Mouse (Mus musculus): ENCODE measurements at regions not wholly inside any gene's neighbourhood (a gene's known extent, or its start where the extent isn't known, plus 50 kb on each side); places are given as distances from the start of the nearest gene placed in this dataset.
A peak's percentile ranks its signal among the peaks of the same experiment; 100 is the strongest.

DNA sequence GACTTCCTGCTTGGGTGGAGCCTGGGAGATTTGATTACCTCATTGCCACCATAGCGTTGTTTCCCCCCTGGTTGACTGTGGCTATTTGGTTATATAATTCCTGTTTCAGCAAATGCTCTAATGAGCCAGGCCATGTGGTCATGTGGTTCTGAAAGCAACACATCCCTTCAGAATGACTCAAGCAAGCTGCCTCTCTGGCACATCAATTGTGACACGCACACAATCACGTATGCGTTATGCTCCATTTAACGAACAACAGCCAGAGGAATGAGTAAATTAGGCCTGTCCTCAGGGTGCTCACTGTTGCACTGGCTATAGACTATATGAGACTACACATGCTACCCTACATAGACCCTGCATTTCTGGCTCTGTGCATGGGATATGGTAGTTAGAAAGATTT lies 130.2 kb upstream of the Frmd6 start:
- DNase-seq, result no peak
- WGBS, result 75% methylated on average over 5 of the region's 5 CpGs
- no peaks in the 10 kb centered on the region for H3K4me1 ChIP-seq (ENCODE audit: control insufficient read depth, insufficient read depth, low read length)
- no peak for TF ChIP-seq POLR2A (IDR thresholded peaks at IDR 0.05; ENCODE audit: borderline replicate concordance, extremely low read depth, low read depth, low read length)
- H3K4me3 ChIP-seq (replicated peaks; ENCODE audit: extremely low read depth, low read depth, low read length), result no peak overlapping the region

- no peaks in the 10 kb centered on the region for H3K4me1 ChIP-seq (ENCODE audit: control insufficient read depth, insufficient read depth, low read length)
- no peak for TF ChIP-seq CTCF (IDR thresholded peaks at IDR 0.05; ENCODE audit: insufficient read depth, low read length)
- TF ChIP-seq POLR2A (IDR thresholded peaks at IDR 0.05; ENCODE audit: borderline replicate concordance, extremely low read depth, low read depth, low read length), result no peak
- H3K4me3 ChIP-seq (replicated peaks; ENCODE audit: extremely low read depth, low read depth, low read length), result no peak overlapping the region
- WGBS, result 72% methylated on average over 6 of the region's 6 CpGs
- DNase-seq, result no peak
Measured at GRCm38 (mm10) chr12:70696256-70696655, 129.1 kb upstream of the Frmd6 start.

- TF ChIP-seq POLR2A (IDR thresholded peaks at IDR 0.05; ENCODE audit: borderline replicate concordance, extremely low read depth, low read depth, low read length) (no peak), CTCF (IDR thresholded peaks at IDR 0.05; ENCODE audit: insufficient read depth, low read length) (no peak)
- Histone ChIP-seq H3K4me3 (replicated peaks; ENCODE audit: extremely low read depth, low read depth, low read length) (no peak overlapping the region), H3K4me1 (ENCODE audit: control insufficient read depth, insufficient read depth, low read length) (no peaks in the 10 kb centered on the region)
- 73% methylated on average over 6 of the region's 6 CpGs for WGBS
- DNase-seq, result no peak
Measured at GRCm38 (mm10) chr12:70698466-70698865, 126.8 kb upstream of the Frmd6 start.

- WGBS, result 95% methylated on average over 5 of the region's 5 CpGs
- Histone ChIP-seq H3K4me3 (replicated peaks; ENCODE audit: extremely low read depth, low read depth, low read length) (no peak overlapping the region), H3K4me1 (ENCODE audit: control insufficient read depth, insufficient read depth, low read length) (no peaks in the 10 kb centered on the region; the same call in 1 of the 2 replicates)
- TF ChIP-seq CTCF (IDR thresholded peaks at IDR 0.05; ENCODE audit: insufficient read depth, low read length) (no peak), POLR2A (IDR thresholded peaks at IDR 0.05; ENCODE audit: borderline replicate concordance, extremely low read depth, low read depth, low read length) (no peak)
- no peak for DNase-seq
Measured at GRCm38 (mm10) chr12:70702473-70702872, 122.8 kb upstream of the Frmd6 start.

DNA sequence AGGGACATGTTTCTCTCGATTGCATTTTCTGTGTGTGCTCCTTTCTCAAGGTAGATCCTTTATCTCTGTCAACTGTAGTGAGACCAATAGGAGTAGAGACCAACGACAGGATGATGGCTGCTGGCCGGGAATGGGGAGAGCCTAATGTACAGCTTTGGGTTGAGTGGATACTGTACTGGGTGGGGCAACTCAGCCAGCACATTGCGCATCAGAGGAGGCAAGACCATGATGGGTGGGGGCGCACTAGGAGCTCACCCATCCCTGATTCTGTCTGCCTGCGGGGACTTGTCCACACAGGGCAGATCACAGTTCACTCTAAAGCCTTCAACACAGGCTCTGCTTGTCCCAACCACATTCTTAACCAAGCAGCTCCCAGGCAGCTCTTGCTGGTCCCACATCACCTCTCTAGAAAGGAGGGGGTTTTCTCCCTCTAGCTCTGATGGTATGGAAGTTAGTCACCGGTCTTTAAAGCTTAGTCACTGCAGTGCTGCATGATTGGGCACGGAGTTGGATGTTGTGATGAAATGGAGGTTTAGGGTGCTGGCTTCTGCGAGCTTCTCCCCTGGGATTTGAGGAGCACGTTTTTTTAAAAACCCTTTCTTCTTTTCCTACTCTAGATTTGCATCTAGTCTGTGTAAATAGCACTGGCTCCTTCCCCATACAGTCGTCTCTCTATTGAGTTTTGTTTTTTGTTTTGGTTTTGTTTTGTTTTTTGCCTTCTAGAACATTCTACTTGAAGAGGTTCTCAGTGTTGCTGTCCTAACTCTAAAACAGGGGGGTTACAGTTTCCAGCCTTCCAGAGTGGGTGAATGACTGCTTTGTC lies 118.3 kb upstream of the Frmd6 start:
- Histone ChIP-seq H3K4me3 (replicated peaks; ENCODE audit: extremely low read depth, low read depth, low read length) (no peak overlapping the region), H3K4me1 (ENCODE audit: control insufficient read depth, insufficient read depth, low read length) (peaks cover 6% of the 10 kb centered on the region; the same call in 1 of the 2 replicates)
- DNase-seq, result no peak
- 73% methylated on average over 11 of the region's 11 CpGs for WGBS
- no peak for TF ChIP-seq POLR2A (IDR thresholded peaks at IDR 0.05; ENCODE audit: borderline replicate concordance, extremely low read depth, low read depth, low read length)
- TF ChIP-seq CTCF (IDR thresholded peaks at IDR 0.05; ENCODE audit: insufficient read depth, low read length), result no peak

- TF ChIP-seq POLR2A (IDR thresholded peaks at IDR 0.05; ENCODE audit: borderline replicate concordance, extremely low read depth, low read depth, low read length) (no peak), CTCF (IDR thresholded peaks at IDR 0.05; ENCODE audit: insufficient read depth, low read length) (no peak)
- peaks cover 9% of the 10 kb centered on the region for H3K4me1 ChIP-seq (ENCODE audit: control insufficient read depth, insufficient read depth, low read length)
- 25% methylated on average over 6 of the region's 6 CpGs for WGBS
- no peak overlapping the region for H3K4me3 ChIP-seq (replicated peaks; ENCODE audit: extremely low read depth, low read depth, low read length)
- peak; percentile 35 for DNase-seq
Measured at GRCm38 (mm10) chr12:70707629-70708289, 117.6 kb upstream of the Frmd6 start.

GRCm38 (mm10) chr12:70708290-70708668 lies 117.0 kb upstream of the Frmd6 start:
- TF ChIP-seq POLR2A (IDR thresholded peaks at IDR 0.05; ENCODE audit: borderline replicate concordance, extremely low read depth, low read depth, low read length) (no peak), CTCF (IDR thresholded peaks at IDR 0.05; ENCODE audit: insufficient read depth, low read length) (no peak)
- 94% methylated on average over 5 of the region's 5 CpGs for WGBS

DNA sequence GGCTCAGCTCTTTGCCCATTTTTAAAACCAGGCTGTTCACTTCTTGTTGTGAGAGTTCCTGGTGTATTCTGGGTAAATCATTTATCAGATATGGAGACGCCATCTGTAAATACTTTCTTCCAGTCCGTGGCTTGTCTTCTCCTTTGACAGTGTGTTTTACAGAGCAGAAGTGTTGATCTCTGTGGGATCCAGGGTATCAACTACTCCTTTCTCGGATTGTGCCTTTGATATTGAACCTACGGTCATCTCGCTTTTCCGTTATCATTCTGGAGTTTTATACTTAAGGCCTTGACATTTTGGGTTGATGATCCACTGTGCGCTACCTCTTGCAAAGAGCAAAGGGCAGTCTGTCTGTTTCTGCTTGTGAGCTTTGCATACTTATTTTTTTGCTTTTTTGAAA lies 115.0 kb upstream of the Frmd6 start:
- TF ChIP-seq POLR2A (IDR thresholded peaks at IDR 0.05; ENCODE audit: borderline replicate concordance, extremely low read depth, low read depth, low read length) (no peak), CTCF (IDR thresholded peaks at IDR 0.05; ENCODE audit: insufficient read depth, low read length) (no peak)
- Histone ChIP-seq H3K4me3 (replicated peaks; ENCODE audit: extremely low read depth, low read depth, low read length) (no peak overlapping the region), H3K4me1 (ENCODE audit: control insufficient read depth, insufficient read depth, low read length) (peaks cover 15% of the 10 kb centered on the region)
- 92% methylated on average over 7 of the region's 7 CpGs for WGBS
- DNase-seq, result no peak

More at GRCm38 (mm10) chr12:70708290-70708668, 117.0 kb upstream of the Frmd6 start:
- Histone ChIP-seq H3K4me1 (ENCODE audit: control insufficient read depth, insufficient read depth, low read length) (peaks cover 15% of the 10 kb centered on the region), H3K4me3 (replicated peaks; ENCODE audit: extremely low read depth, low read depth, low read length) (no peak overlapping the region)
- no peak for DNase-seq

DNA sequence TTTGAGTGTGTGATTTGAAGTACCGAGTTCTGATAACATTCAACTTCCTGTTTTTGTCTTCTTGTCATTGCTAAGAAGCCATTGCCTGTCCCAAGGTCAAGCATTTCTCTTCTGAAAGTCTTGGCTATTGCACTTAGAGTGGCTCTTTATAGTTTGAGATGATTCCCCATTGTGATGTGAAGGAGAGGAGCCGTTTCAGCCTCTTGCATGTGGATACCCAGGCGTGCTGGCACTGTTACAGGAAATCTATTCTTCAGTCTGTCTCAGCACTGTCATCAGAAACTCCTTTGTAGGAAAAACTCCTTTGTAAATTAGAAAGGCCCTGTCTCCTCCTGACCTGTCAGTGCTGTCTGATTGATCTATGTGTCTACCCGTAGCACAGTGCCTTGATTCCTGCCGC lies 114.3 kb upstream of the Frmd6 start:
- peaks cover 15% of the 10 kb centered on the region for H3K4me1 ChIP-seq (ENCODE audit: control insufficient read depth, insufficient read depth, low read length)
- no peak for DNase-seq
- H3K4me3 ChIP-seq (replicated peaks; ENCODE audit: extremely low read depth, low read depth, low read length), result no peak overlapping the region
- TF ChIP-seq CTCF (IDR thresholded peaks at IDR 0.05; ENCODE audit: insufficient read depth, low read length) (no peak), POLR2A (IDR thresholded peaks at IDR 0.05; ENCODE audit: borderline replicate concordance, extremely low read depth, low read depth, low read length) (no peak)
- WGBS, result 47% methylated on average over 5 of the region's 5 CpGs
